Mouse (Mus musculus) erythroblast, embryonic 14.5 days (primary cell): ENCODE results near the gene Grrp1. TPM values are rescaled to one million over a fixed set of nuclear protein-coding genes. Genes with fewer than 3 reads are reported as not detected.
"Not testable (repeated sequence)": the region's sequence is repeated elsewhere in the genome, so short reads cannot be mapped to it uniquely, and the experiment has no call there.

Experiments used
- H3K27me3 ChIP-seq: 2 replicates; pipeline ENCODE4 v1.6.1; 2012; ENCODE audit warnings: inconsistent platforms; ENCODE audit not compliant: control insufficient read depth
- H3K36me3 ChIP-seq: 2 replicates; pipeline ENCODE4 v1.6.1; 2012; ENCODE audit warnings: mild to moderate bottlenecking, inconsistent platforms; ENCODE audit not compliant: control insufficient read depth
- H3K4me1 ChIP-seq: 2 replicates; pipeline ENCODE4 v1.6.1; 2012; ENCODE audit warnings: inconsistent platforms; ENCODE audit not compliant: control insufficient read depth
- H3K4me3 ChIP-seq: replicated peaks from 2 replicates; pipeline ENCODE3; 2012; ENCODE audit warnings: moderate library complexity, mild to moderate bottlenecking, inconsistent platforms
- H3K9me3 ChIP-seq: 2 replicates; pipeline ENCODE4 v1.6.1; 2012; ENCODE audit warnings: low read length, inconsistent platforms, mixed read lengths; ENCODE audit not compliant: control insufficient read depth
- GATA1 ChIP-seq: IDR thresholded peaks from 2 replicates; pipeline ENCODE4 v1.6.1; 2012; ENCODE audit warnings: low read length, inconsistent platforms, mixed read lengths
- TAL1 ChIP-seq: IDR thresholded peaks from 3 replicates; pipeline ENCODE4 v1.6.1; 2012; ENCODE audit warnings: low read length, inconsistent platforms, mixed read lengths
- polyA plus RNA-seq: library from polyadenylated mRNA; stranded (reverse); fragments of >175 nt; gene quantifications from 2 replicates; pipeline ENCODE4 v1.2.3, GENCODE M21; 2012

Gene Grrp1
- 0.03 TPM in 1 of 2 replicates, not detected in the other for polyA plus RNA-seq

DNA sequence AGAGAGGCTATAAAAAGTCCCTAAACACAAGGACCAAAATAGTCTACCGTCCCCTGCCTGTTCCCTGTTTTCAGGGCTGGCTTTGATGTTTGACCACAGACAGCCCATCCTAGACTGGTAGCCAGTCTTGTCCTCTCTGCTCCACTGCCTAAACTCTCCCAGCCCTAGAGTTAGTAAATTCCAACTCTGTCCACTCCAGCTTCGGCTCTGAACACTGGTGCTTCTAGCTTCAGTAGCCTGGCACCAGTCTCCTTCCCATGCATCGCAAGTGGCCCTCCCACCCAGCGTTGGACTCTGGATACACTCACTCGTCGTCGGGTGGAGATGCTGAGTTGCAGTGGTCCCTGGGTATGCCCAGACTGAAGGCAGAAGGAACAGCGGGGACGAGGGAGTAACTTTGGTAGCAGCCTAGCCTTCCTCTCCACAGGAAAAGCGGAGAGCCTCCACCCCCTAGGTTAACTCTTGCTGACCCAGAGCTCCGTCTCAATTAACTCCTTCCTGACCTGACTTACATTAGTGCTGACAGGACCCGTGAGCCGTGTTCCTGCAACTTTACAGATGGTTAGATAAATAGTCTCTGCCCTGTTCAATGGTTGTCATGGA, at the start of gene Grrp1:
Grrp1 (minus strand) TSS at position 385 of the 603 bp plus-strand sequence.
- Histone ChIP-seq H3K27me3 (peaks cover 73% of the 10 kb centered on the region), H3K9me3 (peaks cover 3% of the 10 kb centered on the region; the same call in 1 of the 2 replicates), H3K4me3 (no peak within 1 kb of the TSS), H3K36me3 (no peaks in the 10 kb centered on the region), H3K4me1 (peaks cover 25% of the 10 kb centered on the region)
- TF ChIP-seq TAL1 = no peak
- TF ChIP-seq GATA1 = no peak

DNA sequence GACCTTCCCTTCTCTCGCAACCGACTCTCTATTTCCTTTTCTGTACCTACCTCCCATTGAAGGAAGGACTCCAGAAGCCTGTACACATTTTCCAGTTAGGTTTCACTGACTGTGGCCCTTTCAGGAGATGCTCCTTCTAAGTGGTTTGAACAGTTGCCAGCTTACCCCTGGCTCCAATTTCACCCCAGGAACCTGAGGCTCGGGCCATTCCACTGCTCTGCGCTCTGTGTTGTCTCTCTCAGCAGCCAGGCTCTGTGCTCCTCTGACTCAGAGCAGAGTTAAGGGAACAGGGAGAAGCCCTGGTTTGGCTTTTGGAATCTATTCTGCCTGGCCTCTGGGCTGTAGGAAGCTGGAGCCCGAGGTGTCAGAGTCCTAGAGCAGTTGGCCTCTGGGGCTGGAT, 48.2 kb upstream of the Grrp1 start:
- H3K4me3 ChIP-seq = no peak overlapping the region
- TF ChIP-seq GATA1 (no peak), TAL1 (no peak)
- no peaks in the 10 kb centered on the region for H3K9me3 ChIP-seq
- no peaks in the 10 kb centered on the region for H3K27me3 ChIP-seq
- no peaks in the 10 kb centered on the region for H3K4me1 ChIP-seq
- H3K36me3 ChIP-seq = no peaks in the 10 kb centered on the region

DNA sequence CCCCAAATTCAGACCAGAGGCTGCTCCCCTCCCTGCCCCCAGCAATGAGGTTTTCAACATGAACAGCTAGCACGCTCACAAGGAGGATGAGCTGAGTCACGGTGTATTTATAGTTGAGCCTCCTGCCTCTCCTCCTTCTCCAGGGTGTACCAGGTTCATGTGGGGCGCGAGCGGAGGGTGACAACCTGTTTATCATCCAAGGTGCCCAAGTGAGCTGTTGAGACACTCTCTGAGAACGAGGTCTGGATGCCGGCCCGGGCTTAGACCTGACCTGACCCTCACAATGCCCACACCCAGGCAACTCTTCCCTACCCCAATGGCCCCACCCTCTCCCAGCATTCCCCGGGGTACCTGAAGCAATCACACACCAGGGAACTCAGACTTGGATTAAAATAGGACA, 46.4 kb upstream of the Grrp1 start:
- Histone ChIP-seq H3K27me3 (no peaks in the 10 kb centered on the region), H3K4me1 (no peaks in the 10 kb centered on the region), H3K9me3 (peaks cover 3% of the 10 kb centered on the region; the same call in 1 of the 2 replicates), H3K4me3 (no peak overlapping the region), H3K36me3 (no peaks in the 10 kb centered on the region)
- no peak for TF ChIP-seq TAL1
- TF ChIP-seq GATA1 = no peak

GRCm38 (mm10) chr4:134299498-134299810, 45.5 kb upstream of the Grrp1 start:
- TF ChIP-seq TAL1 = no peak
- no peak for TF ChIP-seq GATA1
- H3K27me3 ChIP-seq = no peaks in the 10 kb centered on the region
- no peak overlapping the region for H3K4me3 ChIP-seq
- no peaks in the 10 kb centered on the region for H3K4me1 ChIP-seq
- H3K36me3 ChIP-seq = no peaks in the 10 kb centered on the region
- H3K9me3 ChIP-seq = peaks cover 3% of the 10 kb centered on the region; the same call in 1 of the 2 replicates

GRCm38 (mm10) chr4:134298626-134299497, 45.0 kb upstream of the Grrp1 start:
- TF ChIP-seq TAL1 (no peak), GATA1 (no peak)
- no peaks in the 10 kb centered on the region for H3K36me3 ChIP-seq
- H3K4me1 ChIP-seq = no peaks in the 10 kb centered on the region
- peaks cover under 1% of the 10 kb centered on the region; the same call in 1 of the 2 replicates for H3K27me3 ChIP-seq
- H3K4me3 ChIP-seq = no peak overlapping the region
- peaks cover 3% of the 10 kb centered on the region; the same call in 1 of the 2 replicates for H3K9me3 ChIP-seq

- Histone ChIP-seq H3K4me3 (no peak overlapping the region), H3K36me3 (no peaks in the 10 kb centered on the region), H3K9me3 (peaks cover 3% of the 10 kb centered on the region; the same call in 1 of the 2 replicates), H3K4me1 (no peaks in the 10 kb centered on the region), H3K27me3 (peaks cover 6% of the 10 kb centered on the region)
- no peak for TF ChIP-seq GATA1
- no peak for TF ChIP-seq TAL1
Measured at GRCm38 (mm10) chr4:134297369-134297768, 43.5 kb upstream of the Grrp1 start.

- Histone ChIP-seq H3K9me3 (peaks cover 3% of the 10 kb centered on the region; the same call in 1 of the 2 replicates), H3K4me1 (no peaks in the 10 kb centered on the region)
Measured at GRCm38 (mm10) chr4:134296523-134296922, 42.6 kb upstream of the Grrp1 start.

DNA sequence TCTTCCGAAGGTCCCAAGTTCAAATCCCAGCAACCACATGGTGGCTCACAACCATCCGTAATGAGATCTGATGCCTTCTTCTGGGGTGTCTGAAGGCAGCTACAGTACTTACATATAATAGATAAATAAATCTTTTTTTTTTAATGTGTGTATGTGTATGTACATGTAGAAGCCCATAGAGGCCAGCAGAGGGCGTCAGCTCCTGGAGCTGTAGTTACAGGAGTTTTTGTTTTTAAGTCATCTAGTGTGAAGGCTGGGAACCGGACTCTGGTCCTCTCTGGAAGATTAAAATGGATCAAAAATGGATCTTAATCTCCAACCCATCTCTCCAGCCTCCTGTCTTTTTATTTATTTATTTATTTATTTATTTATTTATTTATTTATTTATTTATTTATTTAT, 42.2 kb upstream of the Grrp1 start:
- H3K36me3 ChIP-seq, H3K27me3 ChIP-seq, H3K9me3 ChIP-seq, H3K4me1 ChIP-seq, H3K4me3 ChIP-seq: not testable (repeated sequence)

More at GRCm38 (mm10) chr4:134296523-134296922, 42.6 kb upstream of the Grrp1 start:
- TF ChIP-seq TAL1 = no peak
- no peak for TF ChIP-seq GATA1
- Histone ChIP-seq H3K4me3 (no peak overlapping the region), H3K36me3 (no peaks in the 10 kb centered on the region), H3K27me3 (peaks cover 6% of the 10 kb centered on the region)

- Histone ChIP-seq H3K4me1 (peaks cover 7% of the 10 kb centered on the region), H3K27me3 (peaks cover 14% of the 10 kb centered on the region), H3K9me3 (peaks cover 3% of the 10 kb centered on the region; the same call in 1 of the 2 replicates), H3K36me3 (no peaks in the 10 kb centered on the region), H3K4me3 (no peak overlapping the region)
- TF ChIP-seq TAL1 (no peak), GATA1 (no peak)
Measured at GRCm38 (mm10) chr4:134293692-134294163, 39.8 kb upstream of the Grrp1 start.
